Mouse (Mus musculus) gastrocnemius, adult 2 months (tissue): ENCODE results near the gene Pofut1. TPM values are rescaled to one million over a fixed set of nuclear protein-coding genes. Genes with fewer than 3 reads are reported as not detected.
A peak's percentile ranks its signal among the peaks of the same experiment; 100 is the strongest.

Source experiments
- DNase-seq: peaks from one replicate; pipeline ENCODE4 v3.0.0; 2022
- H3K27ac ChIP-seq: fragments of 200-600 bp; 2 replicates; pipeline ENCODE4 v1.8.1; 2022; ENCODE audit warnings: mild to moderate bottlenecking
- H3K4me3 ChIP-seq: fragments of 200-600 bp; 2 replicates; pipeline ENCODE4 v1.8.1; 2022; ENCODE audit warnings: mild to moderate bottlenecking, moderate library complexity
- CTCF ChIP-seq: fragments of 200-600 bp; IDR thresholded peaks from 2 replicates; pipeline ENCODE4 v1.8.1; 2022; ENCODE audit warnings: antibody characterized with exemption, mild to moderate bottlenecking, moderate library complexity
- intact Hi-C: fragments of 180-260 bp; cut with DNase I; formaldehyde crosslinking; loops from one replicate; pipeline ENCODE4 v1.15.1; 2025
- long read RNA-seq, 2 experiments: library from polyadenylated mRNA; stranded (forward); transcript quantifications; one replicate each; pipeline ENCODE4 v2.0.0; 2021
- total RNA-seq, 2 experiments: library from RNA; stranded (reverse); gene quantifications; 2 replicates each; pipeline ENCODE4 v1.2.3; 2021

The Pofut1 gene
- 10 to 100 TPM in 1 of 2 experiments, 1 to 10 TPM in 1; 7.6 to 13.2 TPM for total RNA-seq
- long read RNA-seq, experiment 1, full-length matches to known transcripts: 11 of 14 reads
- long read RNA-seq, experiment 1, partial matches to known transcripts: 1 of 14 reads
- long read RNA-seq, experiment 1, other reads (novel, unspliced or antisense): 2 of 14 reads
- long read RNA-seq, experiment 2, full-length matches to known transcripts: 3 of 5 reads
- long read RNA-seq, experiment 2, partial matches to known transcripts: 0 of 5 reads
- long read RNA-seq, experiment 2, other reads (novel, unspliced or antisense): 2 of 5 reads

DNA sequence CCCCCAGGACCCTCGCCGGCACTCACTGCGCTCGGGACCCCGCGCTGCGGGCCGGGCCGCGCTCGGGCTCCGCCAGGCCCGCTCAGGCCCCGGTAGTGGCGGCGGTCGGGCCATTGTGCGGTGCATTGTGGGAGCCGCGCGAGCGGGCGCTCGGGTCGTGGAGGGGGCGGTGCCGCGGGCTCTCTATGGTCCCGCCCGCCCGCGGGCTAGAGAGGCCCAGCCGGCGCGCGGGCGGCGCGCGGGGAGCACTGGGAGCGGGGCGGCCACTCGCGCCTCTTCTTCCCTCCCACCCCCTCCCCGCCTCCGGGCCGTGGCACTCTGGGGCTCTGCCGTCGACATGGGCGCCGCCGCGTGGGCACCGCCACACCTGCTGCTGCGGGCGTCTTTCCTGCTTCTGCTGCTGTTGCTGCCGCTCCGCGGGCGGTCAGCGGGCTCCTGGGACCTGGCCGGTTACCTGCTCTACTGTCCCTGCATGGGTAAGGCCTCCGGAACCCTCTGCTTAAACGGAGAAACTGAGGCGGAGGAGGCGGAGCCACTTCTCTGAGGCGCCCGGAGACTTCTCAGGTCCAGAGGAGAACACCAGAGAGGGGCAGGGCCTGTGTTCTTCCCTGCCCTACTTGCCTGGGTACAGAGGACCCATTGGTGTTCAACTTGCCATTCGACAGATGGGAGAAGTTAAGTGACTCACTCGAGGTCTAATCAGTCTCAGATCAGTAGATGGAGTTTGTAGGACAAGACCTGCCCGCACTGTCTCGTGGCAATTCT, at the start of gene Pofut1, which contains the start of gene Plagl2:
Gene Pofut1, plus strand, starts transcription at position 284 of the 765 bp plus-strand sequence.
Gene Plagl2, minus strand, starts transcription at position 177 of the 765 bp plus-strand sequence.
- TF ChIP-seq CTCF: peak; percentile 48; the same call in 1 of the 2 replicates
- Histone ChIP-seq H3K4me3 (peak within 1 kb of the TSS; percentile 99), H3K27ac (peak within 1 kb of the TSS; percentile 93)
- DNase-seq: peak; percentile 96
- intact Hi-C loops: loop anchor here (5.0 kb wide), 3 partner anchors 51 to 106 kb away; partner anchors contain the start of genes Asxl1, Kif3b and Tm9sf4

- DNase-seq: no peak
- Histone ChIP-seq H3K4me3 (no peak overlapping the region), H3K27ac (no peak overlapping the region)
- no peak for TF ChIP-seq CTCF
- intact Hi-C loops: no loop called here
Measured at GRCm38 (mm10) chr2:153194255-153194654, 47.1 kb upstream of the Pofut1 start.

DNA sequence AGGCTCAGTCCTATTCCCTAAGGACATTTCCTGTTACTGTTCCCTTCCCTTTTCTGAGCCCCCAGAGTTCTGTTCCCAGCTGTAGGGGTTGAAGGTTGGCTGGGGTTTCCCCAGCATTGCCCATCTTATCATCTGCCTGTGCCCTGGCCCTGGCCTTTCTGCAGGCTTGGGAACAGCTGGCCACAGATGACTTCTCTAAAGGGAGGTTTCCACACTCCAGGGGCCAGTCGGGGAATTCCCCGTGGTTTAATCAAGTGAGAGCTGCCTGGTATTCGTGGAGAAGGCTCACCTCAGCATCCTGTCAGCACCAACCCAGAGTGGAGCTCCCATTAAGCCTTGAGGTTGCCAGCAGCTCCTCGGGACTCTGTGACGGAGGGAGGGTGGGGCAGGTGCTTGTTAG, 42.8 kb upstream of the Pofut1 start:
- Histone ChIP-seq H3K27ac (no peak overlapping the region), H3K4me3 (no peak overlapping the region)
- intact Hi-C loops: no loop called here
- DNase-seq: no peak
- no peak for TF ChIP-seq CTCF

GRCm38 (mm10) chr2:153199114-153199513, 42.2 kb upstream of the Pofut1 start:
- TF ChIP-seq CTCF: no peak
- Histone ChIP-seq H3K4me3 (no peak overlapping the region), H3K27ac (no peak overlapping the region)
- intact Hi-C loops: no loop called here
- DNase-seq: no peak

- no peak for DNase-seq
- Histone ChIP-seq H3K4me3 (no peak overlapping the region), H3K27ac (no peak overlapping the region)
- no peak for TF ChIP-seq CTCF
- intact Hi-C loops: no loop called here
Measured at GRCm38 (mm10) chr2:153202766-153203165, 38.6 kb upstream of the Pofut1 start.

- no peak overlapping the region for H3K4me3 ChIP-seq
- intact Hi-C loops: no loop called here
- DNase-seq: no peak
- H3K27ac ChIP-seq: no peak overlapping the region
- no peak for TF ChIP-seq CTCF
Measured at GRCm38 (mm10) chr2:153208149-153208548, 33.2 kb upstream of the Pofut1 start.

DNA sequence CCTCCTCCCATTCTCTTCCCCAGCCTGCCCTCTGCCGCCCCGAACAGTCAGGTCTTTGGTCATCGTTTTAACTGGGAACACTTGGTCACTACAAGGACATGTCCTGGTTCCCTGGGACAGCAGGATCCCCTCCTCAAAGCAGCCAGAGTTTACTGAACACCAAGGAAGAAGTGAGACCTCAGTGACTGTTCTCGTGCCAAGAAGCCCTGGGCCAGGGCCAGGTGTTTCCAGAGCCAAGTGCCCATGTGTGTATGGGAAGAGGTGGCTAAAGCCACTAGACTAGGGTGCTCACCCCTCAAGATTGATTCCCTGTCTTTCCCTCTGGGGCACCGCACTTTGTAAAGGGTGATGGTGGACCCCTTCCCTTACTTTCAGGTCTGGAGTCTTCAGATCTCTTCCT, 32.0 kb upstream of the Pofut1 start:
- Histone ChIP-seq H3K4me3 (no peak overlapping the region), H3K27ac (no peak overlapping the region)
- TF ChIP-seq CTCF: no peak
- peak; percentile 37 for DNase-seq
- intact Hi-C loops: no loop called here

GRCm38 (mm10) chr2:153211451-153211850, 29.9 kb upstream of the Pofut1 start:
- intact Hi-C loops: no loop called here
- Histone ChIP-seq H3K4me3 (no peak overlapping the region), H3K27ac (no peak overlapping the region)
- TF ChIP-seq CTCF: no peak
- no peak for DNase-seq

DNA sequence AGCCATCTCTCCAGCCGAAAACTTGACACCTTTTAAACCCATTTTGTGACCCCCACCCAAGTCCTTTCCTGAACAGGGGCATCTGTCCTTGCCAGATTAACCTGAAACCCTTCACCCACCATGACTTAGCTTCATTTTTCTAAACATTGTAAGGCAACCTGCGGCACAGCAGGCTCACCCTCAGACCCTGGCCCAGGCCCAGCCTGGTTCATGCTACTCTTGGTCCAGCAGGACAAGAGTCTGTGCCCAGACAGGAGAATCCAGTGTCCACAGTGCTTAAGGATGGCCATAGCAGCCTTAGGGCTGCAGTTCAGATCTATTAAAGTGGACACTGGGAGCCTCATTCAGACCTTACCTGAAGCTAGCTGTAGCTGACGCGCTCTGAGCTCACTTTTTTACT, 28.0 kb upstream of the Pofut1 start:
- TF ChIP-seq CTCF: no peak
- intact Hi-C loops: no loop called here
- Histone ChIP-seq H3K27ac (no peak overlapping the region), H3K4me3 (no peak overlapping the region)
- no peak for DNase-seq

GRCm38 (mm10) chr2:153214771-153215259, 26.5 kb upstream of the Pofut1 start:
- Histone ChIP-seq H3K27ac (no peak overlapping the region), H3K4me3 (no peak overlapping the region)
- intact Hi-C loops: no loop called here
- no peak for TF ChIP-seq CTCF
- no peak for DNase-seq

- TF ChIP-seq CTCF: no peak
- DNase-seq: no peak
- Histone ChIP-seq H3K27ac (no peak overlapping the region), H3K4me3 (no peak overlapping the region)
- intact Hi-C loops: no loop called here
Measured at GRCm38 (mm10) chr2:153215421-153215820, 25.9 kb upstream of the Pofut1 start.

DNA sequence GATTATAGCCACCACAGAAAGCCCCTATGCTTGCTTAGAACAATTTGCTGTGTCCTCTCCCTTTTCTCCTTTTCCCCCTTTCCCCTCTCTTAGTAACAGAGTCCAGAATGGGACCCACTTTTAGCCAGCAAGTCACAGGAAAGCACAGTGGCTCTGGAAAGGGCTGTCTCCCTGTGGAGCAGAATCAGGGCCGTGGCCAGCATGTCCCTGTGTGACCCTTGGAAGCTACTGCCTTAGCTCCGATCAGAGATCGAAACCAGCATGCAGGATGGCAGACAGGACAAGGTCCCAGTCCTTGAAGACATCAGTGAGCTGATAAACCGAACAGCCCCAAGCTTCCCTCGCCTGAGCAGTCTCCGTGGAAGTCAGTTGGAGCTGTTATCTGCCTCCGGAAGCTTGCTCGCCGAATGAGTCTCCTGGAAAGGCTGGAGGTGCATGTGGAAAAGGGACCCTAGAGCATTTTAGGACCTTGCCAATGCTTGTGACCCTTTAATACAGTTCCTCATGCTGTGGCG, 23.4 kb upstream of the Pofut1 start:
- H3K4me3 ChIP-seq: no peak overlapping the region
- DNase-seq: no peak
- intact Hi-C loops: no loop called here
- no peak overlapping the region for H3K27ac ChIP-seq
- TF ChIP-seq CTCF: no peak

- H3K27ac ChIP-seq: no peak overlapping the region
- no peak for DNase-seq
- TF ChIP-seq CTCF: no peak
- no peak overlapping the region for H3K4me3 ChIP-seq
- intact Hi-C loops: no loop called here
Measured at GRCm38 (mm10) chr2:153218516-153218915, 22.8 kb upstream of the Pofut1 start.
